Mouse (Mus musculus) limb, embryonic 14.5 days (tissue): ENCODE results near the gene Fyco1. TPM values are rescaled to one million over a fixed set of nuclear protein-coding genes. Genes with fewer than 3 reads are reported as not detected.
A peak's percentile ranks its signal among the peaks of the same experiment; 100 is the strongest.
"Not testable (repeated sequence)": the region's sequence is repeated elsewhere in the genome, so short reads cannot be mapped to it uniquely, and the experiment has no call there.

ENCODE experiments used
- ATAC-seq: fragments of 200-750 bp; cut with Nextera tagmentation; 2 replicates; pipeline ENCODE4 v1.8.0; 2017; ENCODE audit warnings: low read depth, moderate number of reproducible peaks, moderate TSS enrichment; ENCODE audit not compliant: low FRiP score
- DNase-seq: peaks from one replicate; pipeline ENCODE4 v3.0.0-alpha.2; 2015; ENCODE audit warnings: low spot score
- H3K27ac ChIP-seq: fragments of 300-500 bp; sonication (generic); replicated peaks from 2 replicates; pipeline ENCODE4 v1.5.1; 2014; ENCODE audit warnings: low read depth, mild to moderate bottlenecking, low read length, moderate library complexity, mixed read lengths
- H3K27me3 ChIP-seq: fragments of 300-500 bp; sonication (generic); 2 replicates; pipeline ENCODE4 v1.6.1; 2014; ENCODE audit warnings: low read length, mixed read lengths; ENCODE audit not compliant: control insufficient read depth, insufficient read depth
- H3K36me3 ChIP-seq: fragments of 300-500 bp; sonication (generic); 2 replicates; pipeline ENCODE4 v1.6.1; 2014; ENCODE audit warnings: mild to moderate bottlenecking, low read length, moderate library complexity, mixed read lengths; ENCODE audit not compliant: control insufficient read depth, insufficient read depth
- H3K4me1 ChIP-seq: fragments of 300-500 bp; sonication (generic); 2 replicates; pipeline ENCODE4 v1.6.1; 2014; ENCODE audit warnings: antibody characterized with exemption, low read length, mixed read lengths; ENCODE audit not compliant: control insufficient read depth, insufficient read depth
- H3K4me2 ChIP-seq: fragments of 300-500 bp; sonication (generic); replicated peaks from 2 replicates; pipeline ENCODE4 v1.6.1; 2014; ENCODE audit warnings: low read depth, mild to moderate bottlenecking, low read length, moderate library complexity; ENCODE audit not compliant: severe bottlenecking
- H3K4me3 ChIP-seq: fragments of 300-500 bp; sonication (generic); replicated peaks from 2 replicates; pipeline ENCODE4 v1.5.1; 2014; ENCODE audit warnings: low read length
- H3K9ac ChIP-seq: fragments of 300-500 bp; sonication (generic); 2 replicates; pipeline ENCODE4 v1.6.1; 2014; ENCODE audit warnings: mild to moderate bottlenecking, low read depth, low read length, moderate library complexity; ENCODE audit not compliant: severe bottlenecking
- H3K9me3 ChIP-seq: fragments of 300-500 bp; sonication (generic); 2 replicates; pipeline ENCODE4 v1.6.1; 2016; ENCODE audit warnings: low read length; ENCODE audit not compliant: control insufficient read depth
- POLR2A ChIP-seq: fragments of 200-500 bp; IDR thresholded peaks from 2 replicates; pipeline ENCODE4 v1.8.0; 2012; ENCODE audit warnings: inconsistent platforms, mild to moderate bottlenecking, moderate library complexity, borderline replicate concordance; ENCODE audit not compliant: insufficient read depth, insufficient read length; ENCODE audit errors: extremely low read depth
- WGBS: fragments of 180-500 bp; shearing (Covaris S2); extraction: QIAGEN DNeasy Blood & Tissue Kit; methylation state at CpG from one replicate; pipeline ENCODE4 v1.1.7; 2014; 5-methylcytosine and 5-hydroxymethylcytosine counted together
- polyA plus RNA-seq, 2 experiments: library from polyadenylated mRNA; depleted of rRNA in 1 of 2; stranded (reverse) in 1 of 2; unstranded in 1 of 2; fragments of >200 nt; fragmentation: Nextera tagmentation in 1 of 2; extraction: Ambion mirVana in 1 of 2; gene quantifications; 2 replicates each; pipeline versions ENCODE4 v1.2.1 to v1.2.3; 2012 to 2014

The Fyco1 gene
- polyA plus RNA-seq, 2 experiments = 10.7 to 12.6 TPM

DNA sequence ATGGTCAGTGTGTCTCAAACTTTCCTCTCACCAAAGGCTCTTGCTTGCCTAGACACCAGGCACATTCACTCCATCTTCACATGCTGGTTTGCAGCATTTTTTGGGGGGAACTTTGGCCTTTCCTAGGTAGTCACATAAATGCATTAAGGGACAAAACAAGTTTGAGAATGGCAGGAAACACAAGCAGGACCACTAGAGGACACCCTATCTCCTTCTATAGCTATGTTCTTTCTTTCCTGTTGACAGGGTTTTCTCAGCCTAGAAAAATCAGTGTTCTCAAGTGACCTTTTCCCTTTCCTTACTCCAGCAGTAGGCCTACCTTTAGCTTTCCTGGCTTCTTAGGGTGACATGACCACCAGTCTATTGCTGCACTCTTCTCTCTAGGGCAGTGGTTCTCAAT lies 48.8 kb downstream of the Fyco1 start:
- Histone ChIP-seq H3K36me3 (0 out of 2 replicates have a peak, but pooled peaks cover 13% of the 10 kb centered on the region), H3K4me1 (no peaks in the 10 kb centered on the region), H3K27me3 (no peaks in the 10 kb centered on the region), H3K27ac (no peak overlapping the region), H3K4me2 (no peak overlapping the region), H3K9ac (no peak overlapping the region), H3K4me3 (no peak overlapping the region), H3K9me3 (no peaks in the 10 kb centered on the region)
- DNase-seq (no peak), ATAC-seq (no peak)
- no peak for TF ChIP-seq POLR2A

GRCm38 (mm10) chr9:123802421-123802820 lies 49.3 kb downstream of the Fyco1 start:
- 100% methylated on average over 2 of the region's 2 CpGs for WGBS
- no peak for ATAC-seq
- no peak overlapping the region for H3K4me3 ChIP-seq
- H3K27me3 ChIP-seq = no peaks in the 10 kb centered on the region
- no peak for DNase-seq
- 0 out of 2 replicates have a peak, but pooled peaks cover 17% of the 10 kb centered on the region for H3K36me3 ChIP-seq
- H3K9me3 ChIP-seq = no peaks in the 10 kb centered on the region
- no peak overlapping the region for H3K9ac ChIP-seq
- no peak overlapping the region for H3K27ac ChIP-seq
- TF ChIP-seq POLR2A = no peak
- no peaks in the 10 kb centered on the region for H3K4me1 ChIP-seq
- H3K4me2 ChIP-seq = no peak overlapping the region

DNA sequence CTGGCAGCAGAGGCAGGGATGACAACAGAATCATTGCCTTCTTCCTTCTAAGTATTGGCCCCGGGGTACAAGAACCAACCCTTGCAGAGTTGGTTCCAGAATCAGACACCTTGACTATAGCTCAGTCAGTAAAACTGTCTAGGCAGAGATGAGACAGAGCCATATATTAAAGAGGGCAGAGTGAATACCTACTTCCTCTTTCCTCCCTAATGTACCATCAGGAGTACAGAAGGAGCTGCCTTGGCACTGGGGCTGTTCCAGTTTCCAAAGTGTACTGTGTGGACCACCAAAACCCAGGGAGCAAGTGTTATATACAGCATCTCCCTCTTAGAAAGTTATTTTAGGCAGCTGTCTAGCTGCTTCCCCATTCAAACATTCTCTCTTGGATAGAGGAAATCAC lies 50.2 kb downstream of the Fyco1 start:
- H3K36me3 ChIP-seq = peaks cover 24% of the 10 kb centered on the region; the same call in 1 of the 2 replicates
- H3K9ac ChIP-seq = no peak overlapping the region
- TF ChIP-seq POLR2A = no peak
- 88% methylated on average over 1 of the region's 1 CpGs for WGBS
- ATAC-seq (no peak), DNase-seq (no peak)
- no peaks in the 10 kb centered on the region for H3K9me3 ChIP-seq
- no peak overlapping the region for H3K27ac ChIP-seq
- H3K4me2 ChIP-seq = no peak overlapping the region
- no peaks in the 10 kb centered on the region for H3K27me3 ChIP-seq
- no peaks in the 10 kb centered on the region for H3K4me1 ChIP-seq
- H3K4me3 ChIP-seq = no peak overlapping the region

DNA sequence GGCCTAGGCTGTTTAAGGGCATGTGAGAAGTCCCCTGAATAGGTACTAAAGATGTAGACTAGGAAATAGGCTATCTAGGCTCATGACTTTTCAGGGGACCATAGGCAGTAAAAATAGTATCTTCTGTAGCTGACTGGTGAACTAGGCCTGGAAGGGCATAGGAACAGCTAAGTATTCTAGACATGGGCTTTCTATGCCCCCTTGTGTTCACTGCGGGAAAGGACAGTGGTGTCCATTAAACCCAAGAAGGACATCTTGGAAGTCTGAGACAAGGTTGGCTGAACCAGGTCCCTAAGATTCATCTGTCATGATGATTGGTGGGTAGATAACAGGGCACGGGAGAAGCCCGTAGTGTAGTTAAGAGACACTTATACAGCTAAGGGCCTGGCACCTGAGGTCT lies 55.5 kb downstream of the Fyco1 start:
- WGBS = 62% methylated on average over 3 of the region's 3 CpGs
- DNase-seq (peak; percentile 18), ATAC-seq (no peak)
- H3K4me3 ChIP-seq = no peak overlapping the region
- no peaks in the 10 kb centered on the region for H3K4me1 ChIP-seq
- no peak overlapping the region for H3K4me2 ChIP-seq
- peaks cover 60% of the 10 kb centered on the region for H3K36me3 ChIP-seq
- no peaks in the 10 kb centered on the region for H3K9me3 ChIP-seq
- H3K9ac ChIP-seq = no peak overlapping the region
- no peaks in the 10 kb centered on the region for H3K27me3 ChIP-seq
- no peak for TF ChIP-seq POLR2A
- H3K27ac ChIP-seq = no peak overlapping the region

DNA sequence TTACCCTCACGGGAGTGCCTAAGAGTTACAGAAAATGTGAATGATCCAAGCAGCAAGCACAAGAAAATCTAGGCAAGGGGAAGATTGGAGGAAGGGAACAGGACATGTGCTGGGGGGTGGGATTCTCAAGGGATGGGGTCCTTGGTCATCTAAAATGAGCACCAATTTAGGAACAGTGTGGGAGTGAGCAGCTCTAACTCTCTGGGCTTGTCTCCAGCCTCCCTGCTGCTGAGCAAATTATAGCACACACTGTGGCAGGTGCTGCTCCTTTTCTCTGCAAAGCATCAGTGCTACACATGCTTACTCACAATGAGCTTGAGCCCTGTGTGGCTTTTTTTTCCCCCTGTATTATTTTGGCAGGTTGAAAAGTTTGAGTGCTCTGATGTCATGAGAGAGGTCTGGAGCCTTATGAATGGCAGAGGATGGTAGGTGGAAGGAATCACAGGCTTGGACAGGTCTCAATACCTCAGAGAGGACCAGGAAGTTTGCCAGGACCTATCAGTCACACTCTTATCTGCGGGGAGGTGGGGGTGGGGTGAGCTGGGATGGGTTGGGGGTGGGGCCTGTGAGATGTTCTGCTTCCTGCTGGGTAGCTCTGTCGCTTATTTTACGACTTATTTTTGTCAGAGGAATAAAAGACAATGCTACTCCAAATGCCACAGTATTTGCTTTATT lies 62.7 kb downstream of the Fyco1 start:
- Histone ChIP-seq H3K9ac (no peak overlapping the region), H3K9me3 (peaks cover 2% of the 10 kb centered on the region; the same call in 1 of the 2 replicates), H3K4me2 (no peak overlapping the region), H3K36me3 (peaks cover 45% of the 10 kb centered on the region), H3K27me3 (no peaks in the 10 kb centered on the region), H3K4me1 (no peaks in the 10 kb centered on the region), H3K4me3 (no peak overlapping the region), H3K27ac (no peak overlapping the region)
- WGBS = 88% methylated on average over 4 of the region's 4 CpGs
- no peak for TF ChIP-seq POLR2A
- no peak for DNase-seq
- ATAC-seq = no peak

DNA sequence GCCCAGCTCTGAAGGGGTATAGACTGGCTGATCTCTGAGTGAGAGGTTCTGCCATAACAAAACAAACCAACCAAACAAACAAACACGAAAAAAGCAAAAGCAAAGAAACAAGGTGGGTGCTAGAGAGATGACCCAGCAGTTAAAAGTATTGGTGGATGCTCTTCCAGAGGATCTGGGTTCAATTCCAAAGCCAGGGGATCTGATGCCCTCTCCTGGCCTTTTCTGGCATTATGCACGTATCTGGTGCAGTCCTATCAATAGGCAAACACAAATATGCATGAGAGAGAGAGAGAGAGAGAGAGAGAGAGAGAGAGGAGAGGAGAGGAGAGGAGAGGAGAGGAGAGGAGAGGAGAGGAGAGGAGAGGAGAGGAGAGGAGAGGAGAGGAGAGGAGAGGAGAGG lies 78.4 kb downstream of the Fyco1 start:
- not testable (repeated sequence) for H3K9ac ChIP-seq, H3K4me3 ChIP-seq, H3K27ac ChIP-seq, H3K9me3 ChIP-seq, H3K4me2 ChIP-seq, H3K4me1 ChIP-seq, ATAC-seq, H3K36me3 ChIP-seq, H3K27me3 ChIP-seq
- WGBS = 39% methylated on average over 2 of the region's 2 CpGs
- DNase-seq = peak; percentile 13
